In genomic region chr2:146100489-146101060, GRCm38 (mm10) we compare ENCODE assay signal across 24 mouse cellular contexts.
"Had no signal": no experiment of that assay in that cellular context is flagged by ENCODE, and none has a peak within 500 bp of the region (broad histone marks: within the 10 kb centered on the region; RNA-seq: fewer than 3 reads in every experiment).

No protein-coding gene starts in this region.

- H3K27ac ChIP-seq: heart, adult 2 months; heart, embryonic 13.5 days; heart, embryonic 15.5 days; hindbrain, embryonic 14.5 days; intestine, embryonic 15.5 days; layer of hippocampus, adult 2 months; left cerebral cortex, adult 2 months; limb, embryonic 12.5 days had no signal

- H3K4me3 ChIP-seq: heart, adult 2 months; heart, embryonic 13.5 days; heart, embryonic 15.5 days; intestine, embryonic 15.5 days; layer of hippocampus, adult 2 months; left cerebral cortex, adult 2 months; limb, embryonic 10.5 days; limb, embryonic 12.5 days had no signal

- H3K36me3 ChIP-seq: heart, embryonic 13.5 days; heart, embryonic 15.5 days; intestine, embryonic 15.5 days; limb, embryonic 10.5 days; limb, embryonic 12.5 days had no signal

- H3K4me1 ChIP-seq: heart, embryonic 15.5 days; intestine, embryonic 15.5 days had no signal

- H3K4me2 ChIP-seq: heart, embryonic 11.5 days; heart, embryonic 13.5 days; heart, embryonic 15.5 days; hindbrain, embryonic 14.5 days; intestine, embryonic 15.5 days; limb, embryonic 12.5 days had no signal

- DNase-seq: forebrain, postnatal 0 days; gastrocnemius, postnatal 14 days; gastrocnemius, postnatal 36 days; heart, adult 2 months; heart, postnatal 14 days; heart, postnatal 4 days; kidney, adult 18-20 months; kidney, adult 8-10 months; kidney, postnatal 10 days; kidney, postnatal 25 days; kidney, postnatal 4 days; liver had no signal

- H3K27me3 ChIP-seq: intestine, embryonic 15.5 days; limb, embryonic 12.5 days had no signal

- ATAC-seq: forebrain, postnatal 0 days; hindbrain, embryonic 16.5 days; inflammation-experienced regulatory T-cells, adult 6 months; intestine, embryonic 15.5 days; intestine, postnatal 0 days had no signal

- H3K9ac ChIP-seq: forebrain, postnatal 0 days; heart, embryonic 13.5 days; heart, embryonic 15.5 days; hindbrain, embryonic 14.5 days; intestine, embryonic 15.5 days; limb, embryonic 12.5 days had no signal

- H3K9me3 ChIP-seq: heart, embryonic 13.5 days; heart, embryonic 15.5 days; intestine, embryonic 15.5 days; limb, embryonic 10.5 days; limb, embryonic 12.5 days had no signal
